Mouse (Mus musculus): Measurements from ENCODE around the gene Dnajb6. TPM values are rescaled to one million over a fixed set of nuclear protein-coding genes. Genes with fewer than 3 reads are reported as not detected.
"Not testable (repeated sequence)": the region's sequence is repeated elsewhere in the genome, so short reads cannot be mapped to it uniquely, and the experiment has no call there.

The Dnajb6 gene
- polyA plus RNA-seq, 1 experiment from 2014 or later = 241 TPM

- no peaks in the 10 kb centered on the region for H3K27me3 ChIP-seq
- H3K27ac ChIP-seq = no peak overlapping the region
- H3K36me3 ChIP-seq (replicated peaks) = peaks cover 39% of the 10 kb centered on the region
- H3K9ac ChIP-seq = no peak overlapping the region
- H3K4me3 ChIP-seq (replicated peaks) = no peak overlapping the region
- H3K9me3 ChIP-seq = no peaks in the 10 kb centered on the region
- WGBS = 96% methylated on average over 4 of the region's 4 CpGs
- H3K4me2 ChIP-seq = no peak overlapping the region
- no peaks in the 10 kb centered on the region for H3K4me1 ChIP-seq
- no peak for ATAC-seq (ENCODE audit: low FRiP score)
Measured at GRCm38 (mm10) chr5:29772651-29773330, 37.3 kb downstream of the Dnajb6 start.

- H3K27me3 ChIP-seq = no peaks in the 10 kb centered on the region
- no peaks in the 10 kb centered on the region for H3K9me3 ChIP-seq
- 90% methylated on average over 13 of the region's 13 CpGs for WGBS
- H3K4me1 ChIP-seq = no peaks in the 10 kb centered on the region
- no peak overlapping the region for H3K4me3 ChIP-seq (replicated peaks)
- ATAC-seq (ENCODE audit: low FRiP score) = no peak
- H3K36me3 ChIP-seq (replicated peaks) = peaks cover 34% of the 10 kb centered on the region
- H3K4me2 ChIP-seq = no peak overlapping the region
- H3K9ac ChIP-seq = no peak overlapping the region
- H3K27ac ChIP-seq = no peak overlapping the region
Measured at GRCm38 (mm10) chr5:29773460-29774150, 38.1 kb downstream of the Dnajb6 start.

GRCm38 (mm10) chr5:29775437-29775836 lies 39.9 kb downstream of the Dnajb6 start:
- Histone ChIP-seq H3K36me3 (replicated peaks) (peaks cover 40% of the 10 kb centered on the region), H3K27me3 (no peaks in the 10 kb centered on the region), H3K27ac (no peak overlapping the region), H3K4me3 (replicated peaks) (no peak overlapping the region), H3K4me1 (no peaks in the 10 kb centered on the region), H3K4me2 (no peak overlapping the region), H3K9me3 (no peaks in the 10 kb centered on the region), H3K9ac (no peak overlapping the region)
- ATAC-seq (ENCODE audit: low FRiP score) = no peak
- WGBS = 92% methylated on average over 5 of the region's 5 CpGs

- H3K27ac ChIP-seq = no peak overlapping the region
- no peak for ATAC-seq (ENCODE audit: low FRiP score)
- H3K9me3 ChIP-seq = no peaks in the 10 kb centered on the region
- no peak overlapping the region for H3K4me3 ChIP-seq (replicated peaks)
- H3K4me2 ChIP-seq = no peak overlapping the region
- no peak overlapping the region for H3K9ac ChIP-seq
- H3K27me3 ChIP-seq = no peaks in the 10 kb centered on the region
- WGBS = 95% methylated on average over 6 of the region's 6 CpGs
- no peaks in the 10 kb centered on the region for H3K4me1 ChIP-seq
- peaks cover 37% of the 10 kb centered on the region for H3K36me3 ChIP-seq (replicated peaks)
Measured at GRCm38 (mm10) chr5:29778029-29778428, 42.5 kb downstream of the Dnajb6 start.

- H3K4me2 ChIP-seq; H3K27me3 ChIP-seq; H3K4me1 ChIP-seq; H3K9ac ChIP-seq; H3K27ac ChIP-seq; H3K9me3 ChIP-seq; ATAC-seq (ENCODE audit: low FRiP score); H3K4me3 ChIP-seq (replicated peaks): not testable (repeated sequence)
- WGBS = 93% methylated on average over 9 of the region's 9 CpGs
- peaks cover 29% of the 10 kb centered on the region for H3K36me3 ChIP-seq (replicated peaks)
Measured at GRCm38 (mm10) chr5:29779733-29780132, 44.2 kb downstream of the Dnajb6 start.

- no peak for ATAC-seq (ENCODE audit: low FRiP score)
Measured at GRCm38 (mm10) chr5:29782261-29782660, 46.8 kb downstream of the Dnajb6 start.

GRCm38 (mm10) chr5:29784906-29785305 lies 49.4 kb downstream of the Dnajb6 start:
- 92% methylated on average over 10 of the region's 13 CpGs for WGBS
- H3K36me3 ChIP-seq (replicated peaks) = peaks cover 12% of the 10 kb centered on the region
- H3K9ac ChIP-seq; H3K9me3 ChIP-seq; H3K4me2 ChIP-seq; H3K4me1 ChIP-seq; ATAC-seq (ENCODE audit: low FRiP score); H3K27ac ChIP-seq; H3K27me3 ChIP-seq; H3K4me3 ChIP-seq (replicated peaks): not testable (repeated sequence)

More at GRCm38 (mm10) chr5:29782261-29782660, 46.8 kb downstream of the Dnajb6 start:
- Histone ChIP-seq H3K4me2 (no peak overlapping the region), H3K27me3 (no peaks in the 10 kb centered on the region), H3K4me3 (replicated peaks) (no peak overlapping the region), H3K27ac (no peak overlapping the region), H3K36me3 (replicated peaks) (peaks cover 27% of the 10 kb centered on the region), H3K9ac (no peak overlapping the region), H3K4me1 (no peaks in the 10 kb centered on the region), H3K9me3 (no peaks in the 10 kb centered on the region)
- 94% methylated on average over 3 of the region's 3 CpGs for WGBS

- not testable (repeated sequence) for H3K36me3 ChIP-seq (replicated peaks); H3K27me3 ChIP-seq; H3K9me3 ChIP-seq; ATAC-seq (ENCODE audit: low FRiP score); H3K9ac ChIP-seq; H3K4me2 ChIP-seq; H3K4me1 ChIP-seq; H3K27ac ChIP-seq; H3K4me3 ChIP-seq (replicated peaks)
- 86% methylated on average over 1 of the region's 11 CpGs for WGBS
Measured at GRCm38 (mm10) chr5:29785953-29786352, 50.5 kb downstream of the Dnajb6 start.

GRCm38 (mm10) chr5:29794933-29795332 lies 59.4 kb downstream of the Dnajb6 start:
- H3K27ac ChIP-seq; H3K27me3 ChIP-seq; ATAC-seq (ENCODE audit: low FRiP score); H3K4me2 ChIP-seq; H3K4me3 ChIP-seq (replicated peaks); H3K36me3 ChIP-seq (replicated peaks); H3K9me3 ChIP-seq; H3K9ac ChIP-seq; H3K4me1 ChIP-seq: not testable (repeated sequence)
- WGBS = 94% methylated on average over 8 of the region's 8 CpGs

GRCm38 (mm10) chr5:29808940-29809339 lies 73.5 kb downstream of the Dnajb6 start:
- WGBS = 91% methylated on average over 1 of the region's 1 CpGs
- H3K9ac ChIP-seq = no peak overlapping the region
- no peak overlapping the region for H3K4me2 ChIP-seq
- no peaks in the 10 kb centered on the region for H3K36me3 ChIP-seq (replicated peaks)
- H3K4me3 ChIP-seq (replicated peaks) = no peak overlapping the region
- H3K27me3 ChIP-seq = no peaks in the 10 kb centered on the region
- no peak overlapping the region for H3K27ac ChIP-seq
- H3K9me3 ChIP-seq = no peaks in the 10 kb centered on the region
- no peak for ATAC-seq (ENCODE audit: low FRiP score)
- no peaks in the 10 kb centered on the region for H3K4me1 ChIP-seq

GRCm38 (mm10) chr5:29811377-29811921 lies 76.0 kb downstream of the Dnajb6 start:
- not testable (repeated sequence) for H3K4me2 ChIP-seq; H3K4me1 ChIP-seq; ATAC-seq (ENCODE audit: low FRiP score); H3K9ac ChIP-seq; H3K27me3 ChIP-seq; H3K36me3 ChIP-seq (replicated peaks); H3K9me3 ChIP-seq; H3K27ac ChIP-seq; H3K4me3 ChIP-seq (replicated peaks)
- 70% methylated on average over 7 of the region's 7 CpGs for WGBS

GRCm38 (mm10) chr5:29816523-29817242 lies 81.2 kb downstream of the Dnajb6 start:
- ATAC-seq (ENCODE audit: low FRiP score) = no peak
- WGBS = 96% methylated on average over 5 of the region's 5 CpGs

More at GRCm38 (mm10) chr5:29816523-29817242, 81.2 kb downstream of the Dnajb6 start:
- Histone ChIP-seq H3K4me3 (replicated peaks) (no peak overlapping the region), H3K9ac (no peak overlapping the region), H3K9me3 (no peaks in the 10 kb centered on the region), H3K27me3 (no peaks in the 10 kb centered on the region), H3K4me1 (no peaks in the 10 kb centered on the region), H3K4me2 (no peak overlapping the region), H3K27ac (no peak overlapping the region), H3K36me3 (replicated peaks) (no peaks in the 10 kb centered on the region)

All from forebrain, embryonic 12.5 days (tissue).